Mouse (Mus musculus) limb, embryonic 11.5 days (tissue): ENCODE measurements at regions not wholly inside any gene's neighbourhood (a gene's known extent, or its start where the extent isn't known, plus 50 kb on each side); places are given as distances from the start of the nearest gene placed in this dataset.

ENCODE experiments used
- ATAC-seq: fragments of 200-750 bp; cut with Nextera tagmentation; 2 replicates; pipeline ENCODE4 v1.8.0; 2017; ENCODE audit warnings: low read depth; ENCODE audit not compliant: insufficient number of reproducible peaks, low FRiP score, low TSS enrichment
- DNase-seq: peaks from one replicate; pipeline ENCODE4 v3.0.0-alpha.2; 2015; ENCODE audit warnings: low spot score
- H3K27ac ChIP-seq: fragments of 300-500 bp; sonication (generic); replicated peaks from 2 replicates; pipeline ENCODE4 v1.5.1; 2014; ENCODE audit warnings: low read depth, mild to moderate bottlenecking, low read length
- H3K27me3 ChIP-seq: fragments of 300-500 bp; sonication (generic); 2 replicates; pipeline ENCODE4 v1.6.1; 2014; ENCODE audit warnings: mild to moderate bottlenecking, low read length, mixed read lengths; ENCODE audit not compliant: control insufficient read depth, insufficient read depth
- H3K36me3 ChIP-seq: fragments of 300-500 bp; sonication (generic); 2 replicates; pipeline ENCODE4 v1.6.1; 2014; ENCODE audit warnings: mild to moderate bottlenecking, low read length, moderate library complexity, mixed read lengths; ENCODE audit not compliant: control insufficient read depth, insufficient read depth
- H3K4me1 ChIP-seq: fragments of 300-500 bp; sonication (generic); 2 replicates; pipeline ENCODE4 v1.6.1; 2014; ENCODE audit warnings: low read length, mixed read lengths; ENCODE audit not compliant: control insufficient read depth, insufficient read depth
- H3K4me2 ChIP-seq: fragments of 300-500 bp; sonication (generic); 2 replicates; pipeline ENCODE4 v1.6.1; 2014; ENCODE audit warnings: low read depth, mild to moderate bottlenecking, moderate library complexity; ENCODE audit not compliant: severe bottlenecking
- H3K4me3 ChIP-seq: fragments of 300-500 bp; sonication (generic); 2 replicates; pipeline ENCODE4 v1.5.1; 2014; ENCODE audit warnings: low read depth, low read length
- H3K9ac ChIP-seq: fragments of 300-500 bp; sonication (generic); 2 replicates; pipeline ENCODE4 v1.6.1; 2014; ENCODE audit warnings: mild to moderate bottlenecking, low read length
- H3K9me3 ChIP-seq: fragments of 300-500 bp; sonication (generic); 2 replicates; pipeline ENCODE4 v1.6.1; 2016; ENCODE audit warnings: low read length; ENCODE audit not compliant: control insufficient read depth
- WGBS: fragments of 180-500 bp; shearing (Covaris S2); extraction: QIAGEN DNeasy Blood & Tissue Kit; methylation state at CpG from one replicate; pipeline ENCODE4 v1.1.7; 2014; 5-methylcytosine and 5-hydroxymethylcytosine counted together

GRCm38 (mm10) chr5:95864252-95864651 is 88.5 kb downstream of the E330014E10Rik start:
- WGBS = 91% methylated on average over 1 of the region's 1 CpGs
- Histone ChIP-seq H3K36me3 (no peaks in the 10 kb centered on the region), H3K4me3 (no peak overlapping the region), H3K9me3 (no peaks in the 10 kb centered on the region), H3K4me2 (no peak overlapping the region), H3K4me1 (no peaks in the 10 kb centered on the region), H3K27ac (no peak overlapping the region), H3K9ac (no peak overlapping the region), H3K27me3 (no peaks in the 10 kb centered on the region)
- DNase-seq (no peak), ATAC-seq (no peak)

DNA sequence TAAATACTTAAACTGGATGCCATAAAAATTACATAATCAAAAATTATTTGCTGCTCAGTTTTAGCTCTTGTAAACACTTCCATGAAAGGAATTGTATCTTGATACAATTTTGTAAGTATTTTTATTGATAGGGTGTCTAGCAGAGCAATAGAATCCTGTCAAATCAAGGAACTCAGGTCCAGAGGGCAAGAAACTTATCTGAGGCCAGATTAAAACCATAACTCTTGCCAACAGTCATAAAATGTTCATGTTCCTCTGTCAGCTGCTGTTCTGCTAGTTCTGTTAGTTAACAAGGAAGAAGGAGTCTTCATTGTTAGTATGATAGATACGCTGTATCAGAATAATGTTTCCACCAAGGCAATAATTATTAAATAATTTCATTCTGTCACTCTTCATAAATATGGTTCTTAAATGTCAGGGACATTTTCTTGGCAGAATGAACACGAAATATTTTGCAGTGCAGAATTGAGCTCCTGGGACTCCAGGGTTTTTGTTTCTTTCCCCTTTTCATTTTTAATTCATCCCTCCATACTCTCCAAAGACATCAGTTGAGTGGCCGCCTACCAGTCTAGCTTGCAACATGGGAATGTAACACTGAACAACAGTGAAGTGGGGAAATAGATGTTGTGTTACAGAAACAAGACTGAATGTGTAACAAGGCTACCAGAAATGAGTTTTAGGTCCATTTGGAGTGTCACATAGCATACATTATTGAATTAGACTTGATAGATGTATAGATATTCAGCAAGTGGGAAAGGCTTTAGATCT is 89.1 kb downstream of the E330014E10Rik start:
- DNase-seq (no peak), ATAC-seq (no peak)
- Histone ChIP-seq H3K4me1 (no peaks in the 10 kb centered on the region), H3K4me3 (no peak overlapping the region), H3K9ac (no peak overlapping the region), H3K27ac (no peak overlapping the region), H3K4me2 (no peak overlapping the region), H3K36me3 (no peaks in the 10 kb centered on the region), H3K27me3 (no peaks in the 10 kb centered on the region), H3K9me3 (no peaks in the 10 kb centered on the region)
- 84% methylated on average over 3 of the region's 3 CpGs for WGBS

DNA sequence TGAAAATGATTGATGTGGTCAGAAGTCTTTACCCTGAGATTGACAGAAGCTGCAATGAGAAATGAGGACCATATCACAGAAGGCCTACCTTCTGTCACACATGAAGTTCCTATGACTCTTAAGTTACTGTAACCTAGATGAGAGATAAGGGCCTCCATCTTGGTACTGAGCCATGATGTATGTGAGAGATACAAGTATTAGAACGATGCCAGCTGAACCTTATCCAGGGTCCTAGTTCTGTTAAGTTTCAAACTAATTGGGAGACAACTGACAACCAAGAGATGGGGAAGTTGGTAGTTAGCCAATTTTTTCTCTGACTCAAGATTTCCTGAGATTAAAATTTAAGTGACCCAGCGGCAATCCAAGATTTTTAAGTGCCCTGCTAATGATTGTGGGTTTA is 89.7 kb downstream of the E330014E10Rik start:
- WGBS = 85% methylated on average over 2 of the region's 2 CpGs
- Histone ChIP-seq H3K4me1 (no peaks in the 10 kb centered on the region), H3K4me3 (no peak overlapping the region), H3K4me2 (no peak overlapping the region), H3K36me3 (no peaks in the 10 kb centered on the region), H3K9ac (no peak overlapping the region), H3K27ac (no peak overlapping the region), H3K9me3 (no peaks in the 10 kb centered on the region), H3K27me3 (no peaks in the 10 kb centered on the region)
- ATAC-seq (no peak), DNase-seq (no peak)

GRCm38 (mm10) chr5:95866848-95867495 is 89.8 kb upstream of the Cxcl13 start:
- 90% methylated on average over 4 of the region's 4 CpGs for WGBS
- no peaks in the 10 kb centered on the region for H3K27me3 ChIP-seq

GRCm38 (mm10) chr5:95870336-95870845 is 86.4 kb upstream of the Cxcl13 start:
- WGBS = 57% methylated on average over 3 of the region's 3 CpGs
- H3K36me3 ChIP-seq = no peaks in the 10 kb centered on the region
- no peak overlapping the region for H3K4me3 ChIP-seq
- no peaks in the 10 kb centered on the region for H3K9me3 ChIP-seq
- DNase-seq (no peak), ATAC-seq (no peak)
- H3K27me3 ChIP-seq = no peaks in the 10 kb centered on the region
- no peaks in the 10 kb centered on the region for H3K4me1 ChIP-seq
- no peak overlapping the region for H3K4me2 ChIP-seq
- no peak overlapping the region for H3K27ac ChIP-seq
- no peak overlapping the region for H3K9ac ChIP-seq

More at GRCm38 (mm10) chr5:95866848-95867495, 89.8 kb upstream of the Cxcl13 start:
- H3K4me3 ChIP-seq = no peak overlapping the region
- H3K9me3 ChIP-seq = no peaks in the 10 kb centered on the region
- no peaks in the 10 kb centered on the region for H3K36me3 ChIP-seq
- no peak overlapping the region for H3K4me2 ChIP-seq
- DNase-seq (no peak), ATAC-seq (no peak)
- H3K9ac ChIP-seq = no peak overlapping the region
- H3K4me1 ChIP-seq = no peaks in the 10 kb centered on the region
- H3K27ac ChIP-seq = no peak overlapping the region

GRCm38 (mm10) chr5:95874969-95875368 is 81.8 kb upstream of the Cxcl13 start:
- WGBS = 73% methylated on average over 5 of the region's 5 CpGs
- Histone ChIP-seq H3K4me2 (no peak overlapping the region), H3K9me3 (no peaks in the 10 kb centered on the region), H3K4me1 (no peaks in the 10 kb centered on the region), H3K27me3 (no peaks in the 10 kb centered on the region), H3K36me3 (no peaks in the 10 kb centered on the region), H3K4me3 (no peak overlapping the region), H3K27ac (no peak overlapping the region), H3K9ac (no peak overlapping the region)
- ATAC-seq (no peak), DNase-seq (no peak)

GRCm38 (mm10) chr5:95880914-95881313 is 75.8 kb upstream of the Cxcl13 start:
- H3K4me2 ChIP-seq = no peak overlapping the region
- ATAC-seq (peak; percentile 57; the same call in 1 of the 2 replicates), DNase-seq (peak; percentile 50)
- no peaks in the 10 kb centered on the region for H3K4me1 ChIP-seq
- no peak overlapping the region for H3K27ac ChIP-seq
- H3K27me3 ChIP-seq = no peaks in the 10 kb centered on the region
- no peaks in the 10 kb centered on the region for H3K9me3 ChIP-seq
- H3K4me3 ChIP-seq = no peak overlapping the region
- no peak overlapping the region for H3K9ac ChIP-seq
- H3K36me3 ChIP-seq = no peaks in the 10 kb centered on the region
